In the genomic region with DNA sequence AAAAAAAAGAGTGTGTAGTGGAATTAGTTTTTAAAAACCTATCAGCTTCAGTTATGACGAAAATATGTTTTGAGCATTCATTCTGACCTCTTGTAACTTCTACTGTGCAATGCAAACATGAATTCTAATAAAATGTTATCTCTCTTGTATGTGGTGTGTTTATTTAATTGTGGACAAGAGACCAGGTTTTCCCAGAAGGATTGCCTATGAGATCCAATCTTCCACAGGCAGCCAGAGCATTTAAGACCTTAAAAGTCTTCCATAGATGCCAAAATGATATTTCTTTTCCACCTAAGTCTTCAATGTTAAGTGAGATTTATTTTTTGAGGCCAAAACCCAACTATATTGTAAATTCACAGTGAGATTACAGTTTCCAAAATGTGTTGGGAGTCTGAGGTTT, we compare ENCODE assay signal across 26 mouse cellular contexts. TPM values are rescaled to one million over a fixed set of nuclear protein-coding genes. Genes with fewer than 3 reads are reported as not detected.
"Had no signal": no experiment of that assay in that cellular context is flagged by ENCODE, and none has a peak within 500 bp of the region (broad histone marks: within the 10 kb centered on the region; RNA-seq: fewer than 3 reads in every experiment).

A gene (plus strand): TSS at position 301 of the 400 bp plus-strand sequence.

- H3K9ac ChIP-seq: neural tube, embryonic 12.5 days; neural tube, embryonic 13.5 days; neural tube, embryonic 15.5 days; stomach, embryonic 15.5 days had no signal

- DNase-seq: retina, postnatal 1 day; right cerebral cortex, adult 18-20 months; right cerebral cortex, postnatal 14 days; right cerebral cortex, postnatal 25 days; right cerebral cortex, postnatal 4 days; spleen, adult 18-20 months; thymus, adult 18-20 months; thymus, adult 2 months; thymus, postnatal 14 days; thymus, postnatal 25 days; thymus, postnatal 36 days; thymus, postnatal 4 days had no signal

- H3K4me1 ChIP-seq: neural tube, embryonic 12.5 days; neural tube, embryonic 13.5 days; neural tube, embryonic 15.5 days; stomach, embryonic 15.5 days had no signal

- H3K27ac ChIP-seq: neural tube, embryonic 12.5 days; neural tube, embryonic 13.5 days; neural tube, embryonic 15.5 days; stomach, embryonic 15.5 days; stomach, postnatal 0 days had no signal

- H3K27me3 ChIP-seq: neural tube, embryonic 12.5 days; neural tube, embryonic 13.5 days; neural tube, embryonic 15.5 days; stomach, embryonic 15.5 days had no signal

- H3K36me3 ChIP-seq: neural tube, embryonic 12.5 days; neural tube, embryonic 13.5 days; neural tube, embryonic 15.5 days; stomach, embryonic 15.5 days had no signal

- H3K4me2 ChIP-seq: neural tube, embryonic 12.5 days; neural tube, embryonic 13.5 days; neural tube, embryonic 15.5 days; stomach, embryonic 15.5 days had no signal

- H3K4me3 ChIP-seq: neural tube, embryonic 12.5 days; neural tube, embryonic 13.5 days; neural tube, embryonic 15.5 days; stomach, embryonic 15.5 days had no signal

- H3K9me3 ChIP-seq: neural tube, embryonic 12.5 days; neural tube, embryonic 13.5 days; neural tube, embryonic 15.5 days; stomach, embryonic 15.5 days had no signal

RNA-seq across cellular contexts. Expression of the gene that starts here (rescaled TPM):
- total RNA-seq: neutrophil, adult 5-6 weeks had no signal
- polyA plus RNA-seq: neural tube, embryonic 12.5 days; neural tube, embryonic 13.5 days; neural tube, embryonic 14.5 days; neural tube, embryonic 15.5 days; small intestine, adult 2 months; spleen, adult 2 months; stomach, embryonic 14.5 days; stomach, embryonic 15.5 days; stomach, embryonic 16.5 days; stomach, postnatal 0 days; testis, adult 2 months; thymus, adult 2 months; thymus, postnatal 0 days; urinary bladder, adult 2 months had no signal
